Mouse (Mus musculus) ES-E14 (cell line): Measurements from ENCODE around the gene Pcolce. TPM values are rescaled to one million over a fixed set of nuclear protein-coding genes. Genes with fewer than 3 reads are reported as not detected.

ENCODE experiments used
- DNase-seq: peaks from one replicate; pipeline ENCODE4 v3.0.0-alpha.2; 2013; ENCODE audit warnings: low read depth, low spot score
- H3K27ac ChIP-seq: 2 replicates; pipeline ENCODE4 v1.5.1; 2012; ENCODE audit warnings: low read depth, mild to moderate bottlenecking, low read length, moderate library complexity, mixed read lengths; ENCODE audit not compliant: poor library complexity, insufficient read depth, severe bottlenecking
- H3K36me3 ChIP-seq: 2 replicates; pipeline ENCODE4 v1.6.1; 2012; ENCODE audit warnings: mild to moderate bottlenecking, low read length, moderate library complexity, mixed read lengths; ENCODE audit not compliant: control insufficient read depth, poor library complexity, insufficient read depth, severe bottlenecking
- H3K4me1 ChIP-seq, 2 experiments: fragments of 150-350 bp in 1 of 2; sonication (generic) in 1 of 2; 2 replicates each; pipeline ENCODE4 v1.6.1; 2012; ENCODE audit warnings: low read length in 2 of 2, mild to moderate bottlenecking in 1 of 2, mixed read lengths in 1 of 2; ENCODE audit not compliant: control insufficient read depth in 2 of 2, insufficient read depth in 2 of 2, poor library complexity in 1 of 2
- H3K4me3 ChIP-seq, 2 experiments: fragments of 150-350 bp in 1 of 2; sonication (generic) in 1 of 2; 2 replicates each; pipeline ENCODE4 v1.5.1; 2012; ENCODE audit warnings: low read length in 2 of 2, low read depth in 1 of 2, mild to moderate bottlenecking in 1 of 2, mixed read lengths in 1 of 2; ENCODE audit not compliant: insufficient read depth in 1 of 2, poor library complexity in 1 of 2, severe bottlenecking in 1 of 2
- H3K9ac ChIP-seq: 2 replicates; pipeline ENCODE4 v1.6.1; 2012; ENCODE audit warnings: low read depth, mild to moderate bottlenecking, low read length, mixed read lengths; ENCODE audit not compliant: poor library complexity, insufficient read depth, severe bottlenecking
- H3K9me3 ChIP-seq: fragments of 150-350 bp; sonication (generic); 2 replicates; pipeline ENCODE4 v1.6.1; 2012; ENCODE audit warnings: low read depth, mild to moderate bottlenecking, low read length; ENCODE audit not compliant: control insufficient read depth, insufficient read depth
- CHD2 ChIP-seq: IDR thresholded peaks from 2 replicates; pipeline ENCODE4 v1.6.1; 2014; ENCODE audit warnings: mild to moderate bottlenecking, low read depth, low read length, inconsistent platforms
- HCFC1 ChIP-seq: IDR thresholded peaks from 2 replicates; pipeline ENCODE4 v1.6.1; 2012; ENCODE audit warnings: low read length, inconsistent platforms, borderline replicate concordance; ENCODE audit not compliant: insufficient read depth
- MAFK ChIP-seq: IDR thresholded peaks from 2 replicates; pipeline ENCODE4 v1.6.1; 2014; ENCODE audit warnings: mild to moderate bottlenecking, low read depth, low read length, inconsistent platforms; ENCODE audit not compliant: insufficient read depth
- ZC3H11A ChIP-seq: IDR thresholded peaks from 2 replicates; pipeline ENCODE4 v1.6.1; 2012; ENCODE audit warnings: low read depth, mild to moderate bottlenecking, inconsistent platforms, low read length, borderline replicate concordance
- ZNF384 ChIP-seq: IDR thresholded peaks from 2 replicates; pipeline ENCODE4 v1.6.1; 2012; ENCODE audit warnings: low read depth, low read length, inconsistent platforms
- in situ Hi-C, 2 experiments: fragments of 600-800 bp; cut with MboI; formaldehyde crosslinking; loops; one replicate each; pipeline ENCODE4 v1.15.1; 2025; ENCODE audit warnings: low sequenced_read_pairs in 2 of 2, inconsistent platforms in 1 of 2; ENCODE audit not compliant: unreplicated experiment in 2 of 2
- total RNA-seq: library from RNA; depleted of rRNA; stranded (reverse); fragments of 300-350 nt; gene quantifications from 2 replicates; pipeline ENCODE4 v1.2.3, GENCODE M21; 2012

Gene Pcolce
- total RNA-seq, 1 experiment = 134 TPM

DNA sequence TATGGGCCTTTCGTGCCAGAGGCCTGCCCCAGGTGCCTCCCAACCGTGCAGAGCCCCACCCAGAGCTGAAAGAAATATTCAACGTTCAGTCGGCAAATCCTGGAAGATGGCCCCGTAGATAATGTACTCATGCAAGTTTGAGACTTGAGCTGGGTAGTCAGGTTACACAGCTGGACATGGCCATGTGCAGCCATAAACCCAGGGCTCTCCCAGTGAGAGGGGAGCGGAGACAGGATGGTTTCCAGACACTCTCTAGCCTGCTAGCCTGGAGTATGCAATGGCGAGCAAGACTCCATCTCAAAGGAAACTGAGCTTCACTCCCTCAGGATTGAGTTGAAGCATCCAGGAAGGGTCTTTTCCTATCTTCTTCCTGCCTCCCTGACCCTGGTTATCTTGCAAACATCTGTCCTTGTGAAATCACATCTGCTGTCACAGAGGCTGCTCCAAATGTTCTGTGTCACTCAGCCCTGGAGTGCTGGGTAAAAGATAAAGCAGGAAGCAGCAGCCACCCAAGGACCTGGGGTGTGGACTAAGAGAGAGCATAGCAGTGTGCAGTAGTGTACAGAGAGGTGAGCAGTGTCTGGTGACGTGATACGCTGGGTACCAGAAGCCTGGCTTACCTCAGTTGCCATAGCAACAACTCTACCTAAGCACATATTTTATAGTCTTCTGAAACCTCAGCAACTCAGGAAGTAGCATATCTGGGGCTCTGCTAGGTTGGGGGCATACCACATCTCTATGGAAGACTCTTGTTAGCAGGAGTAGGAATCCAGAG, 34.4 kb upstream of the Pcolce start:
- Histone ChIP-seq H3K9me3 (no peaks in the 10 kb centered on the region), H3K27ac (no peak overlapping the region), H3K36me3 (peaks cover 12% of the 10 kb centered on the region), H3K4me3 (no peak overlapping the region), H3K9ac (no peak overlapping the region), H3K4me1 (peaks cover 2 to 18% of the 10 kb centered on the region in 2 experiments; a peak in 2 of 4 replicates)
- DNase-seq = no peak
- TF ChIP-seq ZNF384 (no peak), MAFK (no peak), ZC3H11A (no peak), HCFC1 (no peak), CHD2 (no peak)
- in situ Hi-C loops = no loop called here

DNA sequence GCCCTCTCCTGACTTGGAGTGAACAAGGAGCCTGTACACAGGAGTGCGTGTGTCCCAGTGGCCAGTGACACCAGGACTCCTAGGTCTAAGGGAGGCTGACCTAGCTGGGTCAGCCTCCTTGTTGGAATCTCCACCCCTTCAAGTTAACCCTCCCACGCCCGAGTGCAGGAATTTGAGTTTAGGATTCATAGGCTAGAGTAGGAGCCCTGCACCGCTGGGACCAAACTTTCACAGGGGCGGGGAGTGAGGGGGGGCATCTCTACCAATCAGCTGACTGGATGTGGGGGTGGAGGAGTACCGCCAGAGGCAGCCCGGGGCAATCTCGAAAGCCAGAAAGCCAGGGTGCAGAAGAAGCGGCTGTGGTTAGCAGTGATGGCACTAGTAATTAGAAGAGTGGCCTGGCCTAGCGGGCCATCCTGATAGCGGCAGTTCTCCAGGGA, 32.1 kb upstream of the Pcolce start, which contains the start of gene Irs3:
Irs3 (minus strand) TSS at position 63 of the 440 bp plus-strand sequence.
- Histone ChIP-seq H3K36me3 (peaks cover 8% of the 10 kb centered on the region; the same call in 1 of the 2 replicates), H3K4me3 (peak within 1 kb of the TSS; percentile 50 to 67), H3K27ac (no peak within 1 kb of the TSS), H3K4me1 (peaks cover 2 to 21% of the 10 kb centered on the region in 2 experiments; a peak in 2 of 4 replicates), H3K9ac (peak within 1 kb of the TSS; percentile 29), H3K9me3 (no peaks in the 10 kb centered on the region)
- in situ Hi-C loops = no loop called here
- TF ChIP-seq ZNF384 (no peak), CHD2 (no peak), ZC3H11A (no peak), HCFC1 (no peak), MAFK (no peak)
- DNase-seq = no peak

GRCm38 (mm10) chr5:137645091-137645651, 31.6 kb upstream of the Pcolce start:
- peak overlapping the region; percentile 6 for H3K9ac ChIP-seq
- H3K4me3 ChIP-seq = peak overlapping the region; percentile 50 to 67
- H3K9me3 ChIP-seq = no peaks in the 10 kb centered on the region
- in situ Hi-C loops = no loop called here
- peaks cover 8% of the 10 kb centered on the region; the same call in 1 of the 2 replicates for H3K36me3 ChIP-seq
- no peak for DNase-seq
- TF ChIP-seq ZNF384 = no peak
- no peak for TF ChIP-seq CHD2
- TF ChIP-seq HCFC1 = no peak
- no peak for TF ChIP-seq ZC3H11A
- no peak for TF ChIP-seq MAFK
- H3K27ac ChIP-seq = no peak overlapping the region
- H3K4me1 ChIP-seq = peaks cover 2 to 21% of the 10 kb centered on the region in 2 experiments; a peak in 2 of 4 replicates

DNA sequence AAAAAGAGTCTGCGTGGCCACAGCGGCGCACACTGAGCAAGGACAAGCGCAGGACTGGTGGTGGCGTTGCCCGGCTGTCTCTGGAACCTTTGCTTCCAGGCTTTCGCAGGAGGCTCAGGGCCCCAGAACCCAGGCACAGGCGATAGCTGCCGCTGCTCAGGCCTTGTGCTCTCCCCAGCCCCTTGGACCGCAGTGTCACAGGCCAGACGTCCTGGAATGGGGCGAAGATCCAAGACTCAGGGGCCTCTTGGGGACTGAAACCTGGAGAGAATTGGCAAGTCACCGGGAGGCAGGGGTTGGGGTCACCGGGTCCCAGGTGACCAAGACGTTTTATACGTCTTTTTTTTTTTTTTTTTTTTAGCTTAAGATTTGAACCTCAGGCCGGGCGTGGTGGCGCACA, 30.9 kb upstream of the Pcolce start:
- Histone ChIP-seq H3K9me3 (no peaks in the 10 kb centered on the region), H3K4me3 (peak overlapping the region in 1 of 2 experiments; percentile 25; a peak in 1 of 4 replicates), H3K4me1 (peaks cover 5 to 26% of the 10 kb centered on the region in 2 experiments; a peak in 2 of 4 replicates), H3K27ac (no peak overlapping the region), H3K36me3 (peaks cover 15% of the 10 kb centered on the region; the same call in 1 of the 2 replicates), H3K9ac (peak overlapping the region; percentile 29; the same call in 1 of the 2 replicates)
- in situ Hi-C loops = no loop called here
- no peak for TF ChIP-seq MAFK
- TF ChIP-seq HCFC1 = no peak
- TF ChIP-seq ZNF384 = no peak
- TF ChIP-seq CHD2 = no peak
- TF ChIP-seq ZC3H11A = no peak
- DNase-seq = no peak
